Mouse (Mus musculus): ENCODE measurements at regions not wholly inside any gene's neighbourhood (a gene's known extent, or its start where the extent isn't known, plus 50 kb on each side); places are given as distances from the start of the nearest gene placed in this dataset.
A peak's percentile ranks its signal among the peaks of the same experiment; 100 is the strongest.

DNA sequence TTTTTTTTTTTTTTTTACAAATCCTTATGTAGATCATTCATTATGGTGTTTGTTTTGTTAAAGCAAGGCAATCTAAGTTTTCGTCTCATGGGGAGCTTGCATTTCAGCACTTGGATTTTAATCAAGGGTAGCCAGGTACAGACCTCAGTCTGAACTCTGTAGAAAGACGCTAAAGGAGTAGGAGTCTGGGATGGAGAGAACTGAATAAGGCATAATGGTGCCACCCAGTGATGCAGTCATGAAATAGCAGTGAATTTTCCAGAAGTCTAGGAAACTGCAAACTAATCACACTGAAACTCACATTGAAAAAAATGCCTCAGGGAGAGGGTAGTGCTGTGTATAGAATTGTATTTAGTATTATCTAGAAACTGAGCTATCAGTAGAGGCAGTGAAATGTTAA is 419.7 kb downstream of the Pla2g4a start:
- peak; percentile 48; the same call in 1 of the 2 replicates for TF ChIP-seq CTCF (IDR thresholded peaks at IDR 0.05; ENCODE audit: borderline replicate concordance, extremely low read depth, insufficient read depth, insufficient read length)
- TF ChIP-seq POLR2A (IDR thresholded peaks at IDR 0.05; ENCODE audit: borderline replicate concordance, extremely low read depth, insufficient read depth, insufficient read length, poor library complexity, severe bottlenecking) = no peak
